Mouse (Mus musculus): ENCODE results near the gene 9930111J21Rik2. TPM values are rescaled to one million over a fixed set of nuclear protein-coding genes. Genes with fewer than 3 reads are reported as not detected.
"Not testable (repeated sequence)": the region's sequence is repeated elsewhere in the genome, so short reads cannot be mapped to it uniquely, and the experiment has no call there.

The 9930111J21Rik2 gene
- polyA plus RNA-seq (2015; fragmentation: Nextera tagmentation; extraction: Ambion mirVana): 0.28 and 0.32 TPM in 2 replicates

DNA sequence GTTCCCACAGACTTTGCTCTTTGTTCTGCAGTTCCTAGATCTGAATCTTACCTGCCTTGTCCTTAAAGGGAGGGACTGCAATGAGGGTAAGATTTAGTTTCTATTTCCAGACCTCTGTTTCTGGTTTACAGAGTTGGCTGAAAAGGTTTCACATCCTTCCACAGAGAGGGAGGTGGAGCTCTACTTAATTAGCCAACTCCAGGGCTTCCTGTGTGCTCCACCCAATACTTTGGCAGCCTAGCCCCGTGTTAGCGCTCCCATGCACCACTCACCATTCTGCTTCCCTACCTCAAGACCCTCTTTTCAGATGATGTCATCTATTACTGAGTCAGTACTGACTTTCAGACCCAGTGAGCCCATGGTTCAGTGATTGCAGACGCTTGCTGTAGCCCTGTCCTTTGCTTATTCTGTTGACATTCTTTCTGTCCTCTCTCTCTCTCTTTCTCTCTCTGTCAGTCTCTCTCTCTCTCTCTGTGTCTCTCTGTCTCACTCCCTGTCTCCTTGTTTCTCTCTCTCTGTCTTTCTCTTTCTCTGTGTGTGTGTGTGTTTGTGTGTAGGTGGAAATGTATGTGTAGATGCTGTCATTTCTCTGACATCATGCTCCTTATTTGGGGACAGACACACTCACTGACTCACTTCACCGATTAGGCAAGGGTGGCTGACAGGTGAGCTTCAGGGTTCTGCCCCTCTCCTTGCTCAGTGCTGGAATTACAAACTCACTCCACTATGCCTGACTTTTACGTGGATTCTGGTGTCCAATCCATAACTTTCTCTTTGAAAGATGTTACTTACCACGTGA lies at the start of gene 9930111J21Rik2:
TSS of gene 9930111J21Rik2 (minus strand) at position 150 of the 799 bp plus-strand sequence.
- not testable (repeated sequence) for H3K9me3 ChIP-seq; H3K4me2 ChIP-seq; H3K9ac ChIP-seq; H3K4me1 ChIP-seq (replicated peaks); H3K27me3 ChIP-seq; ATAC-seq (ENCODE audit: low read depth); H3K27ac ChIP-seq (replicated peaks); H3K4me3 ChIP-seq; H3K36me3 ChIP-seq
- 82% methylated on average over 1 of the region's 6 CpGs for WGBS

DNA sequence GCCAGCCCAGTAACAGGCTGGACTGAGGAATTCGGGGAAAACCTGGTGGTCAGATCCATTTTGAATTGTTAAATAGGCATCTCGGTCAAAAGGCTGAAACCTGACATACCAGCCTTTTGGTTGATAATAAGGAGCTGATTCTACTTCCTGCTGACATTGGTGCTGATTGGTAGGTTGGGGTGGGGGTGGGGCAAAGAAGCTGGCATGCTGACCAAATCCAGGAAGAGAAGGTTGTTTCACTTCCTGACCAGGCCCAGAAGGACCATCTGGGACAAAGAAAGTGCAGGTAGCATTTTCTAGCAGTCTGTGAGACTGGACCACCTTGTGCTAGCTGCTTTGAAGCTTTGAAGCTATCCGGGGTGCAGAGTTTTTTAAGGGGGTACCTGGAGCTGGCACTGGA lies 49.4 kb upstream of the 9930111J21Rik2 start:
- Histone ChIP-seq H3K27ac (replicated peaks) (no peak overlapping the region), H3K9ac (no peak overlapping the region), H3K4me1 (replicated peaks) (no peaks in the 10 kb centered on the region), H3K4me2 (no peak overlapping the region), H3K27me3 (no peaks in the 10 kb centered on the region), H3K4me3 (no peak overlapping the region), H3K36me3 (no peaks in the 10 kb centered on the region), H3K9me3 (no peaks in the 10 kb centered on the region)
- no peak for ATAC-seq (ENCODE audit: low read depth)
- WGBS: 88% methylated on average over 3 of the region's 3 CpGs

DNA sequence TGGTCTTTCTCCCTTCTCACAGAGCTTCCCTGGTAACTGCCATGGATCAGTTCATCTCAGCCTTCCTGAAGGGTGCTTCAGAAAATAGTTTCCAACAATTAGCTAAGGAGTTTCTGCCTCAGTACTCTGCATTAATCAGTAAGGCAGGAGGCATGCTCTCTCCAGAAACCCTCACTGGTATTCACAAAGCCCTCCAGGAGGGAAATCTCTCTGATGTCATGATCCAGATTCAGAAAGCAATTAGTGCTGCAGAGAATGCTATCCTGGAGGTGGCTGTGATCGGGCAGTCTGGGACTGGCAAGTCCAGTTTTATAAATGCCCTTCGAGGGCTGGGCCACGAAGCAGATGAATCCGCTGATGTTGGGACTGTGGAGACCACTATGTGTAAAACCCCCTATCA lies 44.3 kb upstream of the 9930111J21Rik2 start:
- 93% methylated on average over 4 of the region's 4 CpGs for WGBS
- Histone ChIP-seq H3K36me3 (no peaks in the 10 kb centered on the region), H3K4me1 (replicated peaks) (no peaks in the 10 kb centered on the region), H3K9ac (no peak overlapping the region), H3K9me3 (no peaks in the 10 kb centered on the region), H3K4me3 (no peak overlapping the region), H3K27me3 (no peaks in the 10 kb centered on the region), H3K4me2 (no peak overlapping the region), H3K27ac (replicated peaks) (no peak overlapping the region)
- ATAC-seq (ENCODE audit: low read depth): no peak

DNA sequence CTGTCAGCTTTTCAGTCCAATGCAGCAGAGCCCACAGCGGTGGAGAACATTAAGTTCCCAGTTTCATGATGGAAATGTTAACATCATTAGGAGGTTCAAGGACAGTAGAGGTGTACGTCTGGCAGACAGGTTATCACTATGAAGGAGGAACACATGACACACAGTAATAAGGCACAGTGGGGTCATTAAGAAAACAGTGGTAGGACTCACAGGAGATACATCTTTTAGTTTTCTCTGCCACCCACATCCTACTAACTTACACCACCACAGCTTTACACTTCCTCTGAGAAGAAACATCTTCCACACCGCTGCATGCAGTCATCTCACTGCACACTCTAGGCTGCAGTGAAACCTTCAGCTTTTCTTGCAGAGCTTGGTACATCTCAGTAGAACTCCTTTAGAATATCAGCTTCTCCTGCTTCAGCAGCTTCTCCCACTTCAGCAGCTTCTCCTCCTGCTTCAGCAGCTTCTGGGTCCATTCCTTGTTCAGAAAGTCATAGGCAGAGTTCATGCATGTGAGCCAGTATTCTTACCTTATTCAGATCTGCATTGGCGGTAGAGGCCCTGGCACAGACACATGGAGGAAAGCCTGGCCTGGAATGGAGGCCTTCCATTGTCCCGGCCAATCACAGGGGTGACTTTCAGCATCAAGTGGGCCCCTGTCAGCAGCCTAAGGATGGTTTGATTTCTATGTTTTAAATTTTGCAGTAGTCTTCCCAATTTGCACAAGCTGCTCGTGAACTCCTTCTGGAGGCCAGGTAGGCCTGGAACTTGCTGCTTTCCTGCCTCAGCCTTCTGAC lies 43.0 kb upstream of the 9930111J21Rik2 start:
- H3K4me3 ChIP-seq: no peak overlapping the region
- no peaks in the 10 kb centered on the region for H3K9me3 ChIP-seq
- no peak for ATAC-seq (ENCODE audit: low read depth)
- 89% methylated on average over 6 of the region's 6 CpGs for WGBS
- H3K4me2 ChIP-seq: no peak overlapping the region
- no peak overlapping the region for H3K27ac ChIP-seq (replicated peaks)
- no peaks in the 10 kb centered on the region for H3K4me1 ChIP-seq (replicated peaks)
- H3K9ac ChIP-seq: no peak overlapping the region
- no peaks in the 10 kb centered on the region for H3K27me3 ChIP-seq
- no peaks in the 10 kb centered on the region for H3K36me3 ChIP-seq

DNA sequence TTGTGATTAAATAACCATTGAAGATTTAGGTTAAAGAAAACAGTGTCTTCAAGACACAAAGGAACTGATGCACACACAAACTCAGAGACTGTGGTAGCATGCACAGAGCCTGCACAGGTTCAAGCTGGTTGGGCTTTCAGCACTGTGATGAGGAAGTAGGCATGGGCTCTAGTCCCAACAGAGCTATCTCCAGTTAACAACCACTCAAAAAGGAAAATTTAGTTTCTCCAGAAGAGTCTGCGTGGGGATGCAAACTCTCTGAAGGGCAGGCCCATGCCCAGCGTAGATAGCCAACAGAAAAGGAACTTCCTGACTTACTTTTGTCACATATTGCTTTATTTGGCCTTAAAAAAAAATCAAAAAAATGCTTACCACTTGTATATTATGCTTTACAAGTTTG lies 41.7 kb upstream of the 9930111J21Rik2 start:
- Histone ChIP-seq H3K9ac (no peak overlapping the region), H3K27ac (replicated peaks) (no peak overlapping the region), H3K27me3 (no peaks in the 10 kb centered on the region), H3K4me2 (no peak overlapping the region), H3K4me1 (replicated peaks) (no peaks in the 10 kb centered on the region), H3K4me3 (no peak overlapping the region), H3K36me3 (no peaks in the 10 kb centered on the region), H3K9me3 (no peaks in the 10 kb centered on the region)
- 92% methylated on average over 2 of the region's 2 CpGs for WGBS
- ATAC-seq (ENCODE audit: low read depth): no peak

DNA sequence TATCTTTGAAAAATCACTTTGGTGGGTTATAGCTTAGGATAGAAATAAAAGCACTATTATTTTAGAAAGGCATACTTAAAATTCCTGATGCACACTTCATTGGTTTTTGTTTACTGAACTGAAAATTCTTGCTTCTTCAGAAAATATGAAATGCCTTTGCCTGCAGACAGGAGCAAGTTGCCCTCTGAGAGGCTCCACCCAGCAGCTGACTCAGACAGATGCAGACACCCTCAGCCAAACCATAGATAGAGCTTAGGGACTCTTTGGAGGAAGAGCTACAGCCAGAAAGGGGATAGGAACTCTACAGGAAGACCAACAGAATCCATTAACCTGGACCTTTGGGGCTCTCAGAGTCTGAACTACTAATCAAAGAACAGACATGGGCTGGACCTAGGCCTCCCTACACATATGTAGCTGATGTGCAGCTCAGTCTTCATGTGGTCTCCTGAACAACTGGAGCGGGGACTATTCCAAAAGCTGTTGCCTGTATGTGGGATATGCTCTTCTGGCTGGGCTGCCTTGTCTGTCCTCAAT lies 41.1 kb upstream of the 9930111J21Rik2 start:
- H3K9me3 ChIP-seq: no peaks in the 10 kb centered on the region
- H3K4me2 ChIP-seq: no peak overlapping the region
- WGBS: 93% methylated on average over 1 of the region's 1 CpGs
- no peak overlapping the region for H3K27ac ChIP-seq (replicated peaks)
- no peak for ATAC-seq (ENCODE audit: low read depth)
- no peaks in the 10 kb centered on the region for H3K4me1 ChIP-seq (replicated peaks)
- no peak overlapping the region for H3K4me3 ChIP-seq
- H3K27me3 ChIP-seq: no peaks in the 10 kb centered on the region
- H3K9ac ChIP-seq: no peak overlapping the region
- H3K36me3 ChIP-seq: no peaks in the 10 kb centered on the region

DNA sequence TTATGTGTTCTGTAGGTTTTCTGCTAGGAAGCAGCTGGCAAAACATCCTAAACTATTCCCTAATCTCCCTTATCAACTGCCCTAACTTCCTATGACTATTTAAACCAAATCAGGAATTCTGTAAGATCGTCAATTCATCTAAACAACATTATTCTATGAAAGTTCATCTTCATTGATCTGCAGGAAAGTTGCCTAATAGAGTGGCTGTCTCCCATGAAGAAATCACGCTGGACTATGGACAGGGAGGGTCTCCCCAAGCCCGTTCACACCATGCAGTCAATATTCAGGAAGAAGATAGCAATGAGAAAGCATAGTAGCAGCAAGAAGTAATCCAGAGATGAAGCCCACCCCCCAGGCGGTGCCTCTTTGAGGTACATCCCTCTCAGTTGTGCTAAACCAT lies 40.1 kb upstream of the 9930111J21Rik2 start:
- Histone ChIP-seq H3K27me3 (no peaks in the 10 kb centered on the region), H3K4me2 (no peak overlapping the region), H3K9me3 (no peaks in the 10 kb centered on the region), H3K9ac (no peak overlapping the region), H3K27ac (replicated peaks) (no peak overlapping the region), H3K4me1 (replicated peaks) (no peaks in the 10 kb centered on the region), H3K36me3 (no peaks in the 10 kb centered on the region), H3K4me3 (no peak overlapping the region)
- WGBS: 84% methylated on average over 4 of the region's 4 CpGs
- ATAC-seq (ENCODE audit: low read depth): no peak

DNA sequence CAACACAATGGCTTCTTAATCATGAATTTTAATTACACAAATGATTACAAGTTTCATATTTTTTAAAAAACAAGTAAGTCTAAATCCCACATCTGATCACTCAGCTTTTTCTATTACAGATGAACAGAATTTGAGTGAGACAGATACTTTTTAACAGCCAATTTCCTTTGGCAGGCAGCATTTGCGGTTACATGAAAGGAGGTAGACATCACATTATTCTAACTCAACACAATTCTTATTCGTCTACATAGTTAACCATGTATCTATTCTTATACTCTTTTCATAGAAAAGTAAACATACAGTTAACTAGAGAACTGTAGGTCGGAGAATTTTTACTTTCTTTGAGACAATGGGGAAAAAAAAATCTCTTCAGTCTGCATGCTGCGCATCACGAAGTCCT lies 39.5 kb upstream of the 9930111J21Rik2 start:
- no peak overlapping the region for H3K4me3 ChIP-seq
- no peak for ATAC-seq (ENCODE audit: low read depth)
- no peak overlapping the region for H3K4me2 ChIP-seq
- H3K9ac ChIP-seq: no peak overlapping the region
- H3K4me1 ChIP-seq (replicated peaks): no peaks in the 10 kb centered on the region
- no peaks in the 10 kb centered on the region for H3K9me3 ChIP-seq
- 90% methylated on average over 5 of the region's 5 CpGs for WGBS
- H3K27me3 ChIP-seq: no peaks in the 10 kb centered on the region
- H3K27ac ChIP-seq (replicated peaks): no peak overlapping the region
- H3K36me3 ChIP-seq: no peaks in the 10 kb centered on the region

DNA sequence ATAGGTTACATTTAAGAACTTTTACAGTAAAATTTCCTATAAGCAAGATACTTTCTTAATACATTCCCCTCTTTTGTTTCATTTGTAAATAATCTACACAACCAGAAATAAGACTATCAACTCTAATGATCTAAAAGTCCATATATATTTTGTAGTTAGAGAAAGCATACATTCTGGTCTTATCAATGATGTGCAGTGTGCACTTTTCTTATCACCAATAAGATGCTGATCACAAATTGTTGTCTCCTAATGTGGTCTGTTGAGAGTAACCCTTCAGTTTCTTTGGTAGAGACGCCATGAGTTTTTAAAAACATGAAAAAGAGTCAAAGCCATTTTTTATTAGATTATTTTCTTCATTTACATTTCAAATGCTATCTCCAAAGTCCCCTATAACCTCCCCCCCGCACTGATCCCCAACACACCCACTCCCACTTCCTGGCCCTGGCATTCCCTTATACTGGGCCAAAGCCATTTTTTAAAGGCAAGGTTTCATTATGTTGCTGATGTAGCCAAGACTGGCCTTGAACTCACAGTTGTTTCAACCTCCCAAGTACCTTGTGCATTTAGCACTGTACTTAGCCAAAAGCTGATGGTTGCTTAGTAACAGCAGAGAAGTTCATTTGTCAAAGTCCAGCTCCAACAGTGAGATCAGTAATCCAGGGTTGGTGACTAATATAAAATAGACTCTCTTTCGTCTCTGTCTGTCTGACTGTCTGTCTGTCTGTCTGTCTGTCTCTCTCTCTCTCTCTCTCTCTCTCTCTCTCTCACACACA lies 38.9 kb upstream of the 9930111J21Rik2 start:
- WGBS: 90% methylated on average over 3 of the region's 3 CpGs
- no peaks in the 10 kb centered on the region for H3K9me3 ChIP-seq
- no peaks in the 10 kb centered on the region for H3K4me1 ChIP-seq (replicated peaks)
- no peak overlapping the region for H3K27ac ChIP-seq (replicated peaks)
- no peaks in the 10 kb centered on the region for H3K27me3 ChIP-seq
- no peak overlapping the region for H3K4me2 ChIP-seq
- H3K4me3 ChIP-seq: no peak overlapping the region
- H3K36me3 ChIP-seq: no peaks in the 10 kb centered on the region
- H3K9ac ChIP-seq: no peak overlapping the region
- no peak for ATAC-seq (ENCODE audit: low read depth)

DNA sequence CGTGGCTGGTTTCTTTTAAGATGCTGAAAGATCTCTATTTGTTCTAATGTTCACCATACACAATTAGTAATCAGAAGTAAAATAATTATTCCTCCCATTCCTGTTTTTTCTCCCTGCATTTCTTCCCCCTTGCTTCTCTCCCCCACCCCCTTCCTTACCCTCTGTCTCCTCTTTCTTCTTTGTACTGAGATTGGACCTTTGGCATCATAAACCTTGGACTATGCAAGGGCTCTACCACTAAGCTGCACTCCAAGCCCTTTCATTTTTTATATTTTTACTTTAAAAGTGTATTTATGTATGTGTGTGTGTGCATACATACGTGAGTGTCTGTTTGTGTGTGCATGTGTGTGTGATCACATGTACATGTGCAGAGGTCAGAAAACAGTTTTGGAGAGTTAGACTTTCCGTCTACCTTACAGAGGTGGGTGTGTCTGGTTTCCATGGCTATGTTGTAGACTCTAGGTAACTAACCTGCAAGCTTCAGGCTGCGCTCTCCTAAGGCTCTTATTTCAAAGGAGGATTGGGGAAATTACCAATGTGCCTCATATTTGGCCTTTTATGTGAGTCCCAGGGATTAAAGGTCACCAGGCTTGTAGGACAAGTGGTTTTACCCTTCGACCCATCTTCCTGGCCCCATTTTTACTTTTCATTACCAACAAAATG lies 38.1 kb upstream of the 9930111J21Rik2 start:
- Histone ChIP-seq H3K4me2 (no peak overlapping the region), H3K4me1 (replicated peaks) (no peaks in the 10 kb centered on the region), H3K9me3 (no peaks in the 10 kb centered on the region), H3K9ac (no peak overlapping the region), H3K27me3 (no peaks in the 10 kb centered on the region), H3K36me3 (no peaks in the 10 kb centered on the region), H3K27ac (replicated peaks) (no peak overlapping the region), H3K4me3 (no peak overlapping the region)
- ATAC-seq (ENCODE audit: low read depth): no peak
- 94% methylated on average over 5 of the region's 5 CpGs for WGBS

DNA sequence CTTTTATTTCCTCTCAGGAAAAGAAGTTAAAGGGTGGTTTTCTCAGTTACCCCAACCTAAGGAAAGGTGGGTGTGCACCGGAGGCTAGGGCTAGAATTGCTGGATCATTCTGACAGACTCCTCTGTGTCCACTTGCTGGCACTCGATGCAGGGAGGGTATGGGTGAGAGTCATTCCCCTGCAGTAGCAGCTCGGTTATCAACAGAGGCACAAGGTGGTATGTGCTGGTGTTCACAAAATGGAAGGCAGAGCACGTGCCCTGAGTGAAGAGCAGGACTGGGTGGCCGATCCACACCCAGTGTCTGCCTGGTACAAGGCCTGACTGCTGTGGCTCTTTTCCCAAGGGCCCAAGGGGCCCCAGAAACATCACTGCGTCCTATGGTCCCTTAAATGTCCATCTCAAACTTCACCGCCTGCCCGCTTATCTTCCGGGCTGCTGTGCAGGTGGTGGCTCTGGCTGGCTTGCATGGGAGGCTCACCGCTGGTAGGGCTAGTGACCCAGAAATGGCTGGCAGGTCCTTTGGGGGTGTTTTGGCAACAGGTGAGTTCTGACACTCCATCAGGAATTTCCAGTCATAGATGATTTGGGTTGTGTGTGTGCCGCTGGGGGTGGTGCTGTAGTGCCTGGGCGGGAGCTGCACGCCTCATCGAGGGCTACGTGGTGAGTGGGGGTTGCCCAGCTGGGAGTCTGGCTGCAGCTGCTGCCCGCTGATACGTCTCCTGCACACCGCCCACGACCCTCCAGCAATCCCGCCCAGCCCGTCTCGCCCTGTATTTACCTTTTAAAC lies 37.0 kb upstream of the 9930111J21Rik2 start:
- Histone ChIP-seq H3K4me2 (0 out of 2 replicates have a peak overlapping the region, but pooled peaks have one; percentile 9), H3K27me3 (no peaks in the 10 kb centered on the region), H3K27ac (replicated peaks) (no peak overlapping the region), H3K4me3 (no peak overlapping the region), H3K9ac (no peak overlapping the region), H3K36me3 (no peaks in the 10 kb centered on the region), H3K9me3 (no peaks in the 10 kb centered on the region), H3K4me1 (replicated peaks) (no peaks in the 10 kb centered on the region)
- 47% methylated on average over 22 of the region's 22 CpGs for WGBS
- ATAC-seq (ENCODE audit: low read depth): no peak

Data from neural tube, embryonic 13.5 days (tissue).